Mouse (Mus musculus): ENCODE results near the gene Tas1r2. TPM values are rescaled to one million over a fixed set of nuclear protein-coding genes. Genes with fewer than 3 reads are reported as not detected.
A peak's percentile ranks its signal among the peaks of the same experiment; 100 is the strongest.

Gene Tas1r2
- polyA plus RNA-seq, 1 experiment: not detected

- no peak for DNase-seq (ENCODE audit: low spot score)
These were observed 15.0 kb upstream of the Tas1r2 start for GRCm38 (mm10) chr4:139638356-139638755.

- DNase-seq (ENCODE audit: low spot score): no peak
These were observed 13.5 kb upstream of the Tas1r2 start for GRCm38 (mm10) chr4:139639801-139640200.

GRCm38 (mm10) chr4:139640333-139640732 lies 13.0 kb upstream of the Tas1r2 start:
- no peak for DNase-seq (ENCODE audit: low spot score)

- DNase-seq (ENCODE audit: low spot score): no peak
These were observed 12.6 kb upstream of the Tas1r2 start for GRCm38 (mm10) chr4:139640775-139641174.

- no peak for DNase-seq (ENCODE audit: low spot score)
These were observed 11.4 kb upstream of the Tas1r2 start for GRCm38 (mm10) chr4:139641829-139642425.

GRCm38 (mm10) chr4:139643972-139644371 lies 9.4 kb upstream of the Tas1r2 start:
- DNase-seq (ENCODE audit: low spot score): peak; percentile 66

GRCm38 (mm10) chr4:139646916-139647315 lies 6.4 kb upstream of the Tas1r2 start:
- DNase-seq (ENCODE audit: low spot score): no peak

GRCm38 (mm10) chr4:139650086-139650743 lies 3.1 kb upstream of the Tas1r2 start:
- no peak for DNase-seq (ENCODE audit: low spot score)

GRCm38 (mm10) chr4:139650907-139651306 lies 2.4 kb upstream of the Tas1r2 start:
- DNase-seq (ENCODE audit: low spot score): no peak

GRCm38 (mm10) chr4:139661897-139662296 lies 8.6 kb downstream of the Tas1r2 start:
- no peak for DNase-seq (ENCODE audit: low spot score)

- no peak for DNase-seq (ENCODE audit: low spot score)
These were observed 14.3 kb downstream of the Tas1r2 start for GRCm38 (mm10) chr4:139667632-139668031.

GRCm38 (mm10) chr4:139669847-139670246 lies 16.5 kb downstream of the Tas1r2 start:
- peak; percentile 36 for DNase-seq (ENCODE audit: low spot score)

GRCm38 (mm10) chr4:139675696-139676095 lies 22.4 kb downstream of the Tas1r2 start:
- no peak for DNase-seq (ENCODE audit: low spot score)

GRCm38 (mm10) chr4:139683728-139684638 lies 30.6 kb downstream of the Tas1r2 start:
- no peak for DNase-seq (ENCODE audit: low spot score)

GRCm38 (mm10) chr4:139684639-139685017 lies 31.3 kb downstream of the Tas1r2 start:
- peak; percentile 42 for DNase-seq (ENCODE audit: low spot score)

- no peak for DNase-seq (ENCODE audit: low spot score)
These were observed 34.7 kb downstream of the Tas1r2 start for GRCm38 (mm10) chr4:139688058-139688457.

GRCm38 (mm10) chr4:139689627-139690269 lies 36.4 kb downstream of the Tas1r2 start:
- no peak for DNase-seq (ENCODE audit: low spot score)

- DNase-seq (ENCODE audit: low spot score): no peak
These were observed 40.0 kb downstream of the Tas1r2 start for GRCm38 (mm10) chr4:139693315-139693714.

GRCm38 (mm10) chr4:139697755-139698154 lies 44.4 kb downstream of the Tas1r2 start:
- no peak for DNase-seq (ENCODE audit: low spot score)

GRCm38 (mm10) chr4:139698602-139699001 lies 45.3 kb downstream of the Tas1r2 start:
- no peak for DNase-seq (ENCODE audit: low spot score)

- no peak for DNase-seq (ENCODE audit: low spot score)
These were observed 49.6 kb downstream of the Tas1r2 start for GRCm38 (mm10) chr4:139702914-139703313.

- no peak for DNase-seq (ENCODE audit: low spot score)
These were observed 50.1 kb downstream of the Tas1r2 start for GRCm38 (mm10) chr4:139703468-139703867.

Measured in urinary bladder, adult 2 months (tissue).